Mouse (Mus musculus): ENCODE measurements around the gene Clcn6. TPM values are rescaled to one million over a fixed set of nuclear protein-coding genes. Genes with fewer than 3 reads are reported as not detected.

Gene Clcn6
- polyA plus RNA-seq, 1 experiment from 2014 or later: 38.0 TPM

DNA sequence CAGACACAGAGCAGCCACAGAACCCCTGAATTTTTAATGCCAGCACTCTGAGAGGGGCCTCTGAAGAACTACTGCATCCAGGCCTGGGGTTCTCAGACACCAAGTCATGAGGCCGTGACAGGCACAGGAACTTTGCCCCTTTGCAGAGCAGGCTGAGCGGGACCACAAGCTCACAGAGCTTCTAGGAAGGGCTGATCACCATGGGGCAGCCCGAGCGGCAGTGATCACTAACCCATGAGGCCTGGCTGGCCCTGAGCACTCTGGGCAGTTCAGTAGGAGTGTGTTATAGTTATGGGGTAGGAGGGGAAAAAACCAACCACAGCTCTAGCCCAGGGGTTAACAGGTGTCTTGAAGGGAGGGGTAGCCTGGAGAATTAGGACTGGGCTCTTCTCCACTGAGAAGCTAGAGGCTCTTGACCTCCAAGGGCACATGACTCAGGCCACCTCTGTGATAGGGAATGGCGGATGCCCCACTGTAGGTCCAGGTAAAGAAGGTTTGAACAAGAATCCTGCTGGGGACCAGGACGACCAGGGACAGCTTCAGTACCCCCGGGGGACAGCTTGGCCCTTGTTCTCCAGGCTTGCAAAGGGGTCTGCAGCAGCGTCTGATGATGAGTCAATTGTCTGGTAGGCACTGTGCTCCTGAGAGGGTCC is 41.4 kb upstream of the Clcn6 start:
- no peak for ATAC-seq (replicated peaks)
- 87% methylated on average over 8 of the region's 8 CpGs for WGBS
- H3K27ac ChIP-seq: no peak overlapping the region

GRCm38 (mm10) chr4:148079212-148079611 is 40.6 kb upstream of the Clcn6 start:
- H3K36me3 ChIP-seq (replicated peaks): no peaks in the 10 kb centered on the region
- no peaks in the 10 kb centered on the region for H3K9me3 ChIP-seq
- peaks cover 8% of the 10 kb centered on the region; the same call in 1 of the 2 replicates for H3K4me1 ChIP-seq
- H3K4me2 ChIP-seq: no peak overlapping the region
- H3K9ac ChIP-seq: no peak overlapping the region
- H3K4me3 ChIP-seq: no peak overlapping the region
- 66% methylated on average over 6 of the region's 6 CpGs for WGBS
- no peak for ATAC-seq (replicated peaks)
- no peaks in the 10 kb centered on the region for H3K27me3 ChIP-seq (replicated peaks)
- H3K27ac ChIP-seq: no peak overlapping the region

More for the DNA sequence above, 41.4 kb upstream of the Clcn6 start:
- Histone ChIP-seq H3K9me3 (no peaks in the 10 kb centered on the region), H3K4me1 (peaks cover 4% of the 10 kb centered on the region; the same call in 1 of the 2 replicates), H3K36me3 (replicated peaks) (no peaks in the 10 kb centered on the region), H3K9ac (no peak overlapping the region), H3K4me2 (no peak overlapping the region), H3K4me3 (no peak overlapping the region), H3K27me3 (replicated peaks) (no peaks in the 10 kb centered on the region)

DNA sequence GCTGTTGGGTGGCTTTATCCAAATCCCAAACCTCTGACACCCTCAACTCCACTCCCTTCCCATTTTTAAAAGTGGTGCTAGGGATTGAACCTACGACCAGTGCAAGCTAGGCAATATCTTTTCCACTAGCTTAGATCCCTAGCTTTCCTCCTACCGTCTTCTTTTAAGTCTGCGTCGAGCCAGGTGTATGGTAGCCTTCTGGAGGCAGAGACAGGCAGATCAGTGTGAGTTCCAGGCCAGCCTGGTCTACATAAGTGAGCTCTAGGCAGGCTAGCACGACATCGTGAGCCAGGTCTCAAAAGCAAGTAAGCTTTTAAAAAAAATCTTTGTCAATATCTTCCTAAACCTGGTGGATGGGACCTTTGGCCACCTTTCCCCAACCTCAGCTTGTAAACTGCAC is 37.3 kb upstream of the Clcn6 start:
- Histone ChIP-seq H3K27ac (no peak overlapping the region), H3K4me3 (no peak overlapping the region), H3K36me3 (replicated peaks) (no peaks in the 10 kb centered on the region), H3K4me2 (no peak overlapping the region), H3K9me3 (no peaks in the 10 kb centered on the region), H3K4me1 (peaks cover 8% of the 10 kb centered on the region; the same call in 1 of the 2 replicates), H3K27me3 (replicated peaks) (no peaks in the 10 kb centered on the region), H3K9ac (no peak overlapping the region)
- no peak for ATAC-seq (replicated peaks)
- 90% methylated on average over 6 of the region's 6 CpGs for WGBS

GRCm38 (mm10) chr4:148075259-148075658 is 36.6 kb upstream of the Clcn6 start:
- no peak overlapping the region for H3K27ac ChIP-seq
- H3K4me1 ChIP-seq: peaks cover 8% of the 10 kb centered on the region; the same call in 1 of the 2 replicates
- peak; percentile 44; the same call in 1 of the 2 replicates for ATAC-seq (replicated peaks)
- H3K36me3 ChIP-seq (replicated peaks): no peaks in the 10 kb centered on the region
- H3K9ac ChIP-seq: no peak overlapping the region; the same call in 1 of the 2 replicates
- WGBS: 41% methylated on average over 21 of the region's 21 CpGs
- H3K4me3 ChIP-seq: peak overlapping the region; percentile 26
- H3K27me3 ChIP-seq (replicated peaks): no peaks in the 10 kb centered on the region
- no peaks in the 10 kb centered on the region for H3K9me3 ChIP-seq
- peak overlapping the region; percentile 45 for H3K4me2 ChIP-seq

DNA sequence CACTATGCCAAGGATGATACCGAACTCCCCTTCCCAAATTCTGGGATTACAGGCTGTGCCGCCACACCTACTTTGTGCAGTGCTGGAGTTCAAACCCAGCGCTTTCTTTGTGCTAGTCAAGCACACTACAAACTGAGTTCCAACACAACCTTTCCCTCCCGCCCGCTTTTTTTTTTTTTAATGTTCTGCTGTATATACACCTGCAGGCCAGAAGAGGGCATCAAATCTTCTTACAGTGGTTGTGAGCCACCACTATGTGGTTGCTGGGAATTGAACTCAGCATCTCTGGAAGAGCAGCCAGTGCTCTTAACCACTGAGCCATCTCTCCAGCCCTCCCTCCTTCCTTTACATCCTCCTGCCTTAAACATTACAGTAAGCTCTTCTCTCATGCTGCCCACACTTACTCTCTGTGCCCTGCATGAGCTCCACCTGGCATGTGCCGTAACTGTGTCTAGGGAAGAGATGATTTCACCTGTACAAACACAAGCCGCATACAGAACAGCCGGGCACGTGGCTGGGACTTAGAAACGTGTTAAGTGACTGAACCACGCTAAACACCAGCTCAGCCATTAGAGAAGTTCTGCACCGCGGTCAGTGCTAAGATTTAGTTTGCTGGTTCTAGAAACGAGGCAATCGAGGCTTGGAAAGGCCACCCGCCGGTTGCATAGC is 36.0 kb upstream of the Clcn6 start:
- Histone ChIP-seq H3K27ac (no peak overlapping the region), H3K27me3 (replicated peaks) (no peaks in the 10 kb centered on the region), H3K9ac (no peak overlapping the region), H3K36me3 (replicated peaks) (no peaks in the 10 kb centered on the region), H3K4me3 (peak overlapping the region; percentile 26), H3K9me3 (no peaks in the 10 kb centered on the region), H3K4me1 (peaks cover 8% of the 10 kb centered on the region; the same call in 1 of the 2 replicates), H3K4me2 (peak overlapping the region; percentile 45)
- 48% methylated on average over 17 of the region's 17 CpGs for WGBS
- ATAC-seq (replicated peaks): peak; percentile 43

GRCm38 (mm10) chr4:148071508-148071907 is 32.9 kb upstream of the Clcn6 start:
- 68% methylated on average over 5 of the region's 5 CpGs for WGBS
- no peak overlapping the region for H3K4me2 ChIP-seq
- no peak for ATAC-seq (replicated peaks)
- peaks cover 8% of the 10 kb centered on the region; the same call in 1 of the 2 replicates for H3K4me1 ChIP-seq
- H3K9me3 ChIP-seq: no peaks in the 10 kb centered on the region
- no peak overlapping the region for H3K27ac ChIP-seq
- H3K27me3 ChIP-seq (replicated peaks): no peaks in the 10 kb centered on the region
- H3K4me3 ChIP-seq: no peak overlapping the region
- no peaks in the 10 kb centered on the region for H3K36me3 ChIP-seq (replicated peaks)
- no peak overlapping the region for H3K9ac ChIP-seq

DNA sequence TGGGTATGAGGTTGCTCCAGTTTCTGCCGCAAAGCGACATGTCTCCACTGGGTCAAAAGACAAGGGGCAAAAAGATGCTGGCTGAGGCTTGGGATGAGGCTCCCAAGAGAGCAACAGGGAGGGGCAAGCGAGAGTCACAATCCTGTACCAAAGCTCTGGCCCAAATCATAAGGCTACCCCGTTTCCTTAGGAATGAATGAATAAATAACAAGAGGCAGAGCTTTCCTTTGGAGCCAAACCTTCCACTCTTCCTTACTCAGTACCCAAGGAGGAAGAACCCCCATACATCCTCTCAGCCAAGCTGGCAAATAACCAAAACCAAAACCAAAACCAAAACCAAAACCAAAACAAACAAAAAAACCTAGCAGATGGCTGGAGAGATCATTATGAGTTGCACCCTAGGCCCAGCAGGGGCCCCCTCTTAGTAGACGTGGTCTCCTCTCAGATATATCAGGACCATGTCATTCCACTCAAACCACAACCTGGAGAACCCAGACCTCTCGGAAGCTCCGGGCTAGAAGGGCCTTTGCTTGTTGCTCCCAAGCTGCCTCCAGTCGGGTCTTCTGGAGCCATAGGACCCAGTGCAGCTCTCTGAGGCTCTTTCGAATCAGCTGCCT is 31.1 kb upstream of the Clcn6 start:
- WGBS: 85% methylated on average over 9 of the region's 9 CpGs
- Histone ChIP-seq H3K27me3 (replicated peaks) (no peaks in the 10 kb centered on the region), H3K4me1 (no peaks in the 10 kb centered on the region; the same call in 1 of the 2 replicates), H3K27ac (no peak overlapping the region), H3K36me3 (replicated peaks) (no peaks in the 10 kb centered on the region), H3K9me3 (no peaks in the 10 kb centered on the region), H3K4me3 (no peak overlapping the region), H3K4me2 (no peak overlapping the region), H3K9ac (no peak overlapping the region)
- no peak for ATAC-seq (replicated peaks)

GRCm38 (mm10) chr4:148067346-148067745 is 28.7 kb upstream of the Clcn6 start:
- Histone ChIP-seq H3K27ac (no peak overlapping the region), H3K27me3 (replicated peaks) (no peaks in the 10 kb centered on the region), H3K9me3 (no peaks in the 10 kb centered on the region), H3K4me3 (no peak overlapping the region), H3K9ac (no peak overlapping the region), H3K36me3 (replicated peaks) (no peaks in the 10 kb centered on the region), H3K4me1 (no peaks in the 10 kb centered on the region), H3K4me2 (no peak overlapping the region)
- WGBS: 86% methylated on average over 8 of the region's 8 CpGs
- ATAC-seq (replicated peaks): no peak

DNA sequence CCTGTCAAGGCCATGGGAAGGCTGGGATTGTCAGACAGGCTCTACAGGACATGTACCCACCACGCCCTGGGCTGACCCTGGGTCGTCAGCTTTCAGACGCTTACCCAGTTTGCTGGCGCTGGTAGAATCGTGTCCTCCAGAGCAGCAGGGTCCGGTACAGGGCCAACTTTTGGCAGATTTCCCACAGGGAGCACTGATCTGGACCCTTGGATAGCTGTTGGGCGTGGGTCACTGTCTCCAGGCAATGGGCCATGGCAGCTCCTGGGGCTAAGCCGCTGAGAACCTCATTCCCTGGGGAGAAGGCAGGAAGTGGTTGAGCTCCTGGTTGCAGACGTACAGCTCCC is 27.8 kb upstream of the Clcn6 start:
- no peaks in the 10 kb centered on the region for H3K36me3 ChIP-seq (replicated peaks)
- H3K4me3 ChIP-seq: no peak overlapping the region
- 42% methylated on average over 9 of the region's 9 CpGs for WGBS
- H3K4me2 ChIP-seq: no peak overlapping the region
- no peaks in the 10 kb centered on the region for H3K4me1 ChIP-seq
- no peak overlapping the region for H3K9ac ChIP-seq
- H3K9me3 ChIP-seq: no peaks in the 10 kb centered on the region
- no peak overlapping the region for H3K27ac ChIP-seq
- ATAC-seq (replicated peaks): no peak
- H3K27me3 ChIP-seq (replicated peaks): no peaks in the 10 kb centered on the region

DNA sequence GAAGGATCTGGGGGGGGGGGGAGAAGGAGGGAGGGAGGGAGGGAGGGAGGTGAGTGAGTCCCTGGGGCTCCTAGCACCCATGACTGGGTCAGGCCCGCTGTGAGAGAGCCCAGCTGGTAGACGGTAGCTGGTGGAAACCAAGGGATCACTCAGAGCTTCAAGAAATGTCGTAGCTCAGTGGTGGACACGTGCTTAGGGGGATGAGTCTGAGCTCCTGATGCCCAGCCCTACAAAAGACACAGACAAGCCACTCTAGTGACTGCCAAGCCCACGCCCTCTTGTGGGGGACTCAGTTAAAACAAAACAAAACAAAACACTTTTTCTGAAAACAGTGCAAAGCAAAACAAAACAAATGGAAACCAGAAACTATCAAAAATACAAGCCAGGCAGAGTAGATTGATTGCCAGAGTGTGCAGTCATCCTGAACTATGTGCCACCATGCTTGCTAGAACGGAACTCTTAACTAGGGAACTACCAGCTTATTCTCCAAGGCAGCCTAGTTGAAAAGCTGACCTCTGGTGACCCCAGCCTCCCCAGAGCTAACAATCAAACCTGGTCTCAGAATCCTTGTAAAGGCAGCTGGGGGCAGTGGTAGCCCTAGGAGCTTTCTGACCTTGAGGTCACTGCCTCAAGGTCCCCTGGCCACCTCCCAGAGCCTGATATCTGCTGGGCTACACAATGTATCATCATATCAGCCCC is 27.2 kb upstream of the Clcn6 start:
- no peak overlapping the region for H3K27ac ChIP-seq
- no peaks in the 10 kb centered on the region for H3K9me3 ChIP-seq
- no peak overlapping the region for H3K4me3 ChIP-seq
- H3K27me3 ChIP-seq (replicated peaks): no peaks in the 10 kb centered on the region
- no peaks in the 10 kb centered on the region for H3K36me3 ChIP-seq (replicated peaks)
- no peak for ATAC-seq (replicated peaks)
- WGBS: 25% methylated on average over 6 of the region's 6 CpGs
- no peak overlapping the region for H3K9ac ChIP-seq
- H3K4me1 ChIP-seq: no peaks in the 10 kb centered on the region
- no peak overlapping the region for H3K4me2 ChIP-seq

DNA sequence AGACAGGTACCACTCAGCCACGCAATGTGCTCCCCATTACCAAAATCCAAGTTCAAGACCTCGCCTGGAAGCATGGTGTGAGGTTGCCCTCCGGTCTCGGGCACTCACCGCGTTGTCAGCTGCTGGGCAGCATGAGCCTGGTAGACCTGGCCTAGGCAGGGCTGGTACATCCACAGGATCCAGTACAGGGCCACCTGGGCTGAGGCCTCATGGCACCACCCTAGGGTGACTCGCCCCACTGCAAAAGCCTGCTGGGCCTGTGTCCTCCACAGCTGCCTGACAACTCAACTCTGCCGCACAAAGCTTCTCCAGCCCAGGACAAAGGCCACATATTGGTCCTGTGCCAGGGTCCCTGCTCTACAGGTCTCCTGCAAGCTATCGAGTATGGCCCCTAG is 22.5 kb upstream of the Clcn6 start:
- ATAC-seq (replicated peaks): no peak

More for the DNA sequence above, 22.5 kb upstream of the Clcn6 start:
- 88% methylated on average over 9 of the region's 9 CpGs for WGBS
- Histone ChIP-seq H3K36me3 (replicated peaks) (peaks cover 19% of the 10 kb centered on the region), H3K9me3 (no peaks in the 10 kb centered on the region), H3K4me3 (no peak overlapping the region), H3K9ac (no peak overlapping the region), H3K27ac (no peak overlapping the region), H3K27me3 (replicated peaks) (no peaks in the 10 kb centered on the region), H3K4me2 (no peak overlapping the region), H3K4me1 (no peaks in the 10 kb centered on the region)

All from midbrain, embryonic 15.5 days (tissue).